Mouse (Mus musculus) ES-Bruce4 (cell line): ENCODE data around the gene Trim30d.

Source experiments
- CTCF ChIP-seq: IDR thresholded peaks from one replicate; pipeline ENCODE4 v1.8.1; 2011; ENCODE audit warnings: low read depth, low read length
- POLR2A ChIP-seq: IDR thresholded peaks from one replicate; pipeline ENCODE4 v1.8.1; 2011; ENCODE audit warnings: low read length; ENCODE audit not compliant: insufficient read depth

DNA sequence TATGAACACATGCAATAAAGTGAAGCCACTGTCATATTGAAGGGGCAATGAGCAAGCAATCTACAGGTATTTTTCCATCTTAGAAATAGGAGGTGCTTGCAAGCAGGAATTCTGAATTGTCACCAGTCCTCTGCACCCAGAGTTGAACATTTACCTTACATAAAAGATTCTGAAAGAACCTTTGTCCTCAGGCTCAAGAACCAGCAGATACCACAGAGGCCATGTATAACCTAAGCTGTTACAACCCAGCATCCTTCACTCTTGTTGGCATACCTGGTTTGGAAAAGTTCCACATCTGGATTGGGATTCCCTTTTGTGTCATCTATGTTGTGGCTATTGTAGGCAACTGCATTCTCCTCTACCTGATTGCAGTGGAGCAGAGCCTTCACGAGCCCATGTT lies 45.1 kb upstream of the Trim30d start:
- no peak for TF ChIP-seq POLR2A
- no peak for TF ChIP-seq CTCF
